In the genomic region with DNA sequence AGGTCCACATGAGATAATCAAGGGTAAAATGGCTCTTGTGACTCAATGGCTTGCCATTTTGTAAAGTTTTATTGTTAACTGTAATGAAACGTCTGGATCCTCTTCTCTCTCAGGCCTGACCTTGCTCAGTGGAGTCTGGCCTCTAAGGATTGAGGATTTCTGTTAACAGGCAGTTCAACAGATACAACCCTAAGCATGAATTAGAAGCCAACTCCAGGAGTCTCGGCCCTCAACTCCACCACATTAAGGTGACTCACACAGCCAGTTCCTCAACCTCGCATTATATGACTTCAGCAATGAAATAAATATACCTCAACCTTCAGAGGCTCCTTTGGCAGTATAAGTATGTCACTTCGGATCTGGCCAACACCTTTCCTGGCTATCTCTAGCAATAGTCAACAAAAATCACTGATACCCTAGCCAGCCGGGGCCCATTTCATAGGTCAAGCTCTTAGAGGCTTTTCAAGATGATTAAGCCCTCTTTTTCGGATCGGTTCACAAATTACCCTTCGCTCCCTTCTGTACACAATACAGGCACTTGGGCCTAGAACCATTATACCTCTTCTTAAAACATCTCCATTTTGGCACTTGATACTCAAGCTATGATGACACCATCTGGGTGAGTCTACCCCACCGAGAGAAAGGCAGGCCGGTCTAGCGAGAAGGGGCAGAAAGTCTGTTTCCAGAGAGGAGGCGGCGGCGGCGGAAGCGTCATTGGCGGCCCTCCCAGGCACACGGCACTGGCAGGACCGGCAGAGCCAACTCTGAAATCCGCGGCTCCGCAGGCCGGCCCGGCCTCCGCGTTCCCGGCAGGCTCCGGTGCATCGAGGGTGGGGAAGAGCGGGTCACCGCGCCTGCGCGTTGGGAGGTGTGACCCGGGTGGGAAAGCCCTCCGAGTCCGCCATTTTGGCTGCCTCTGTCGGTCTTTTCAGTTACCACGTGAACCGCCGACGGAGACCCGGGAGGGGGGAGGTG, we compare ENCODE assay signal across 8 mouse cellular contexts. TPM values are rescaled to one million over a fixed set of nuclear protein-coding genes. Genes with fewer than 3 reads are reported as not detected.
DNase-seq lines count a peak whose midpoint lies in the region; ATAC-seq lines count a peak whose summit lies in the region.

A gene (plus strand): TSS at position 51 of the 975 bp plus-strand sequence.

- H3K27me3 ChIP-seq in embryonic facial prominence, embryonic 14.5 days (replicated peaks; ENCODE audit: control insufficient read depth, insufficient read depth, low read length): no peaks in the 10 kb centered on the region
- H3K27me3 ChIP-seq in kidney, embryonic 14.5 days (ENCODE audit: control insufficient read depth, insufficient read depth, low read length): no peaks in the 10 kb centered on the region
- H3K27me3 ChIP-seq in limb, embryonic 15.5 days: no peaks in the 10 kb centered on the region

- peak; percentile 94 for ATAC-seq in embryonic facial prominence, embryonic 14.5 days (ENCODE audit: low read depth)
- ATAC-seq in kidney, embryonic 14.5 days (ENCODE audit: low FRiP score, low TSS enrichment): peak; percentile 89
- ATAC-seq in limb, embryonic 15.5 days (ENCODE audit: insufficient number of reproducible peaks, low FRiP score, low TSS enrichment, low read depth): peak; percentile 87

- H3K9me3 ChIP-seq in embryonic facial prominence, embryonic 14.5 days (ENCODE audit: control insufficient read depth, low read length): no peaks in the 10 kb centered on the region
- H3K9me3 ChIP-seq in kidney, embryonic 14.5 days (ENCODE audit: control insufficient read depth, low read length): no peaks in the 10 kb centered on the region
- H3K9me3 ChIP-seq in limb, embryonic 15.5 days: no peaks in the 10 kb centered on the region

- peak within 1 kb of the TSS; percentile 97 for H3K4me3 ChIP-seq in embryonic facial prominence, embryonic 14.5 days (ENCODE audit: low read depth, low read length)
- peak within 1 kb of the TSS; percentile 100 for H3K4me3 ChIP-seq in kidney, embryonic 14.5 days (ENCODE audit: low read length)
- H3K4me3 ChIP-seq in limb, embryonic 15.5 days: peak within 1 kb of the TSS; percentile 99

- DNase-seq in 3T3-L1 (ENCODE audit: low read depth, low spot score): peak; percentile 94
- DNase-seq in adrenal gland, postnatal 4 days (ENCODE audit: low spot score in 2 of 2): peak; percentile 93 to 96
- peak; percentile 97 for DNase-seq in embryonic facial prominence, embryonic 14.5 days (ENCODE audit: low spot score)
- peak; percentile 94 to 95 for DNase-seq in heart, adult 9 months (ENCODE audit: low spot score in 2 of 2)
- peak; percentile 86 for DNase-seq in monocyte, adult 2 months (ENCODE audit: low read depth in 1 of 2, low spot score in 2 of 2)
- peak; percentile 96 to 97 for DNase-seq in spleen, postnatal 36 days (ENCODE audit: low spot score in 2 of 2)

- peak within 1 kb of the TSS; percentile 95 for H3K27ac ChIP-seq in embryonic facial prominence, embryonic 14.5 days (replicated peaks; ENCODE audit: low read depth, low read length)
- peak within 1 kb of the TSS; percentile 93 for H3K27ac ChIP-seq in kidney, embryonic 14.5 days (ENCODE audit: low read depth, low read length)
- peak within 1 kb of the TSS; percentile 95 for H3K27ac ChIP-seq in limb, embryonic 15.5 days

- no peaks in the 10 kb centered on the region for H3K36me3 ChIP-seq in embryonic facial prominence, embryonic 14.5 days (ENCODE audit: control insufficient read depth, insufficient read depth, low read length)
- H3K36me3 ChIP-seq in kidney, embryonic 14.5 days (ENCODE audit: control insufficient read depth, insufficient read depth, low read length): no peaks in the 10 kb centered on the region
- H3K36me3 ChIP-seq in limb, embryonic 15.5 days: no peaks in the 10 kb centered on the region

- H3K4me1 ChIP-seq in embryonic facial prominence, embryonic 14.5 days (ENCODE audit: control insufficient read depth, insufficient read depth, low read length): peaks cover 19% of the 10 kb centered on the region
- peaks cover 15% of the 10 kb centered on the region; the same call in 1 of the 2 replicates for H3K4me1 ChIP-seq in kidney, embryonic 14.5 days (ENCODE audit: control insufficient read depth, insufficient read depth, low read length)
- peaks cover 16% of the 10 kb centered on the region for H3K4me1 ChIP-seq in limb, embryonic 15.5 days

- WGBS in embryonic facial prominence, embryonic 14.5 days: 6% methylated on average over 35 of the region's 43 CpGs
- 5% methylated on average over 43 of the region's 43 CpGs for WGBS in kidney, embryonic 14.5 days
- WGBS in limb, embryonic 15.5 days: 4% methylated on average over 43 of the region's 43 CpGs

- peak within 1 kb of the TSS; percentile 98 for H3K9ac ChIP-seq in embryonic facial prominence, embryonic 14.5 days (ENCODE audit: low read depth, low read length)
- H3K9ac ChIP-seq in kidney, embryonic 14.5 days (ENCODE audit: low read depth, low read length): peak within 1 kb of the TSS; percentile 93
- H3K9ac ChIP-seq in limb, embryonic 15.5 days: peak within 1 kb of the TSS; percentile 93

- H3K4me2 ChIP-seq in embryonic facial prominence, embryonic 14.5 days (ENCODE audit: low read depth, low read length): peak within 1 kb of the TSS; percentile 72
- peak within 1 kb of the TSS; percentile 81 for H3K4me2 ChIP-seq in kidney, embryonic 14.5 days (replicated peaks; ENCODE audit: low read depth, low read length)
- peak within 1 kb of the TSS; percentile 60 for H3K4me2 ChIP-seq in limb, embryonic 15.5 days

RNA-seq across cellular contexts. Expression of the gene that starts here (rescaled TPM):
- 10 to 100 TPM; 56.8 to 63.5 TPM for total RNA-seq in adrenal gland, postnatal 4 days (2021)
- polyA plus RNA-seq in embryonic facial prominence, embryonic 14.5 days (2014; fragmentation: Nextera tagmentation; extraction: Ambion mirVana): 34.5 and 34.8 TPM in 2 replicates
- polyA plus RNA-seq in kidney, embryonic 14.5 days (2014; fragmentation: Nextera tagmentation; extraction: Ambion mirVana): 40.0 and 57.1 TPM in 2 replicates
- 41.1 and 46.5 TPM in 2 replicates for polyA plus RNA-seq in limb, embryonic 15.5 days (2015; fragmentation: Nextera tagmentation; extraction: Ambion mirVana)

Comparison
In these comparisons a context has a peak if more than half of its experiments do, and no peak if none do; other contexts are left out.
1. Peak in every context shown above with its lines: DNase-seq, ATAC-seq, H3K4me3 ChIP-seq and H3K27ac ChIP-seq.